Mouse (Mus musculus): ENCODE data around the gene Gm39115. TPM values are rescaled to one million over a fixed set of nuclear protein-coding genes. Genes with fewer than 3 reads are reported as not detected.

Gene Gm39115
- total and polyA plus RNA-seq, 3 experiments: not detected

- H3K27ac ChIP-seq (ENCODE audit: control insufficient read depth, low read depth, low read length): no peak overlapping the region
- no peaks in the 10 kb centered on the region for H3K9me3 ChIP-seq (replicated peaks; ENCODE audit: insufficient read depth, low read length)
- peaks cover 27 to 38% of the 10 kb centered on the region in 2 experiments for H3K4me1 ChIP-seq (ENCODE audit: control insufficient read depth in 1 of 2, insufficient read depth in 2 of 2, low read length in 2 of 2)
- H3K4me3 ChIP-seq (ENCODE audit: control insufficient read depth in 1 of 2, insufficient read depth in 1 of 2, low read depth in 2 of 2, low read length in 2 of 2): no peak overlapping the region
- no peak for DNase-seq (ENCODE audit: low read depth, low spot score)
- H3K27me3 ChIP-seq (ENCODE audit: control insufficient read depth in 1 of 2, insufficient read depth in 2 of 2, low read length in 2 of 2): peaks cover 5 to 11% of the 10 kb centered on the region in 2 experiments
- H3K36me3 ChIP-seq (ENCODE audit: control insufficient read depth in 1 of 2, insufficient read depth in 2 of 2, low read length in 2 of 2): peaks cover 0 to 23% of the 10 kb centered on the region in 2 experiments; a peak in 2 of 4 replicates
- H3K9ac ChIP-seq (ENCODE audit: control insufficient read depth, low read depth, low read length, poor library complexity, severe bottlenecking): no peak overlapping the region
- no peak for TF ChIP-seq TBP (IDR thresholded peaks at IDR 0.05; ENCODE audit: low read depth, low read length)
- no peak for TF ChIP-seq UBTF (IDR thresholded peaks at IDR 0.05; ENCODE audit: borderline replicate concordance, insufficient read depth, low read depth, low read length)
- no peak for TF ChIP-seq BHLHE40 (IDR thresholded peaks at IDR 0.05; ENCODE audit: borderline replicate concordance, low read depth, low read length)
- TF ChIP-seq MAFK (IDR thresholded peaks at IDR 0.05; ENCODE audit: borderline replicate concordance, low read depth, low read length): no peak
- no peak for TF ChIP-seq POLR2A (IDR thresholded peaks at IDR 0.05; ENCODE audit: control insufficient read depth in 1 of 2, insufficient read depth in 1 of 2, low read depth in 1 of 2, low read length in 2 of 2, poor library complexity in 1 of 2)
- TF ChIP-seq RCOR1 (IDR thresholded peaks at IDR 0.05; ENCODE audit: low read depth, low read length): no peak
- TF ChIP-seq CHD1 (IDR thresholded peaks at IDR 0.05; ENCODE audit: low read depth, low read length): no peak
- TF ChIP-seq KAT2A (conservative IDR thresholded peaks at IDR 0.05; ENCODE audit: low read depth, low read length): no peak
- TF ChIP-seq MEF2A (IDR thresholded peaks at IDR 0.05; ENCODE audit: extremely low read depth, insufficient replicate concordance, low read depth, low read length, poor library complexity, severe bottlenecking): no peak
- no peak for TF ChIP-seq ZMIZ1 (IDR thresholded peaks at IDR 0.05; ENCODE audit: low read depth, low read length)
- no peak for TF ChIP-seq TAL1 (IDR thresholded peaks at IDR 0.05; ENCODE audit: low read length)
- no peak for TF ChIP-seq POLR2AphosphoS2 (IDR thresholded peaks at IDR 0.05; ENCODE audit: low read length)
- TF ChIP-seq TCF12 (IDR thresholded peaks at IDR 0.05; ENCODE audit: low read depth, low read length): no peak
- no peak for TF ChIP-seq NELFE (IDR thresholded peaks at IDR 0.05; ENCODE audit: low read depth, low read length)
- TF ChIP-seq USF2 (IDR thresholded peaks at IDR 0.05; ENCODE audit: borderline replicate concordance in 1 of 2, insufficient read depth in 1 of 2, low read depth in 1 of 2, low read length in 2 of 2): no peak
- no peak for TF ChIP-seq ZC3H11A (IDR thresholded peaks at IDR 0.05; ENCODE audit: low read depth, low read length)
- no peak for TF ChIP-seq USF1 (IDR thresholded peaks at IDR 0.05; ENCODE audit: low read depth, low read length)
- no peak for TF ChIP-seq CTCF (IDR thresholded peaks at IDR 0.05 in 2 of 3, conservative IDR thresholded peaks at IDR 0.05 in 1 of 3; ENCODE audit: control insufficient read depth in 1 of 3, insufficient read depth in 1 of 3, low read depth in 2 of 3, low read length in 3 of 3, poor library complexity in 1 of 3, severe bottlenecking in 1 of 3)
- no peak for TF ChIP-seq GABPA (IDR thresholded peaks at IDR 0.05; ENCODE audit: low read depth, low read length)
- no peaks in the 10 kb centered on the region for H3K79me2 ChIP-seq (ENCODE audit: control insufficient read depth, insufficient read depth, low read length, poor library complexity)
Observed at GRCm38 (mm10) chr7:142089648-142090447, 46.0 kb downstream of the Gm39115 start.

Data from MEL (cell line).